Mouse (Mus musculus) ovary, postnatal 36 days (tissue): ENCODE measurements around the gene Gm45711.
"Not testable (repeated sequence)": the region's sequence is repeated elsewhere in the genome, so short reads cannot be mapped to it uniquely, and the experiment has no call there.

Experiments
- DNase-seq: peaks from one replicate; pipeline ENCODE4 v3.0.0; 2022; ENCODE audit warnings: low spot score, mixed read lengths

The Gm45711 gene

GRCm38 (mm10) chr8:104321267-104321666 lies 11.4 kb upstream of the Gm45711 start, which contains the start of gene Gm11020:
Gene Gm11020 (plus strand): TSS chr8:104321567.
- not testable (repeated sequence) for DNase-seq

- no peak for DNase-seq
Measured at GRCm38 (mm10) chr8:104313311-104313710, 3.4 kb upstream of the Gm45711 start.

- not testable (repeated sequence) for DNase-seq
Measured at GRCm38 (mm10) chr8:104312023-104312422, 2.1 kb upstream of the Gm45711 start.

GRCm38 (mm10) chr8:104308341-104308740 lies 1.5 kb downstream of the Gm45711 start:
- not testable (repeated sequence) for DNase-seq

GRCm38 (mm10) chr8:104304962-104305361 lies 4.9 kb downstream of the Gm45711 start:
- no peak for DNase-seq

GRCm38 (mm10) chr8:104302536-104302935 lies 7.3 kb downstream of the Gm45711 start:
- DNase-seq, result peak; percentile 54

GRCm38 (mm10) chr8:104301577-104301976 lies 8.3 kb downstream of the Gm45711 start:
- peak; percentile 33 for DNase-seq

- DNase-seq, result no peak
Measured at GRCm38 (mm10) chr8:104294396-104294795, 15.5 kb downstream of the Gm45711 start.

GRCm38 (mm10) chr8:104293081-104293480 lies 16.8 kb downstream of the Gm45711 start, which contains the start of gene Cmtm2a:
Gene Cmtm2a (minus strand): TSS chr8:104293181.
- not testable (repeated sequence) for DNase-seq

- no peak for DNase-seq
Measured at GRCm38 (mm10) chr8:104268937-104269440, 40.9 kb downstream of the Gm45711 start.

- no peak for DNase-seq
Measured at GRCm38 (mm10) chr8:104268368-104268767, 41.5 kb downstream of the Gm45711 start.

GRCm38 (mm10) chr8:104264271-104264935 lies 45.5 kb downstream of the Gm45711 start:
- DNase-seq, result not testable (repeated sequence)

- not testable (repeated sequence) for DNase-seq
Measured at GRCm38 (mm10) chr8:104261802-104262201, 48.1 kb downstream of the Gm45711 start.

- DNase-seq, result no peak
Measured at GRCm38 (mm10) chr8:104253016-104253415, 56.9 kb downstream of the Gm45711 start.

GRCm38 (mm10) chr8:104251461-104251860 lies 58.4 kb downstream of the Gm45711 start:
- no peak for DNase-seq

- DNase-seq, result peak; percentile 86
Measured at GRCm38 (mm10) chr8:104250439-104251367, 59.2 kb downstream of the Gm45711 start, which contains the start of gene Cklf. Gene Cklf (plus strand): TSS chr8:104250861.

- no peak for DNase-seq
Measured at GRCm38 (mm10) chr8:104249442-104249996, 60.4 kb downstream of the Gm45711 start.

- peak; percentile 76 for DNase-seq
Measured at GRCm38 (mm10) chr8:104248276-104248675, 61.6 kb downstream of the Gm45711 start, which contains the start of gene Tk2. Gene Tk2 (minus strand): TSS chr8:104248558.

GRCm38 (mm10) chr8:104247908-104248275 lies 62.0 kb downstream of the Gm45711 start:
- DNase-seq, result no peak

GRCm38 (mm10) chr8:104247054-104247907 lies 62.6 kb downstream of the Gm45711 start:
- no peak for DNase-seq

GRCm38 (mm10) chr8:104246621-104247020 lies 63.3 kb downstream of the Gm45711 start:
- DNase-seq, result no peak
